Mouse (Mus musculus): ENCODE data around the gene Gabbr2.

DNA sequence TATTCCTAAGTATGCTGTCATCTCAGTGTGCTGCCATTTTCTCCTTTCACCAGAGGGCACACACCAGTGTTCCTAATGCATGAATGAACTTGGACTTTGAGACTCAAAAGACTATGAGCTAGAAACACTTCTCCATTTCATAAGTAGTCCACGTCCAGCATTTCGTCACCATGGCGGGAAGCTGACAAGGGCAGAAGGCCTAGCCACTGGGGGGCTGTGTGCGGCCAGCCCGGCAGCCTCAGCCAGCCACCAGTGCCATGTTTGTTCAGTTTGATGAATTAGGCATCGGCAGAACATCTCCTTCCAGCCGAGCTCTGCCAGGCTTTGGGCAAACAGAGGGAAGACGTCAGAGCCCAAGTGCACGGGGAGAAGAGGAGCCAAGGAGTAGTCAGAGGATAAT, 97.5 kb downstream of the Gabbr2 start:
- TF ChIP-seq POLR2A (IDR thresholded peaks at IDR 0.05; ENCODE audit: borderline replicate concordance, extremely low read depth, low read depth, low read length) = no peak
- TF ChIP-seq CTCF (IDR thresholded peaks at IDR 0.05; ENCODE audit: insufficient read depth, low read length) = no peak
